Mouse (Mus musculus) stomach, embryonic 14.5 days (tissue): ENCODE results near the gene Rogdi. TPM values are rescaled to one million over a fixed set of nuclear protein-coding genes. Genes with fewer than 3 reads are reported as not detected.

ENCODE experiments used
- ATAC-seq: fragments of 200-750 bp; cut with Nextera tagmentation; 2 replicates; pipeline ENCODE4 v1.8.0; 2017; ENCODE audit warnings: low read depth, moderate TSS enrichment; ENCODE audit not compliant: insufficient number of reproducible peaks, insufficient read depth, low FRiP score
- H3K27ac ChIP-seq: fragments of 300-500 bp; sonication (generic); 2 replicates; pipeline ENCODE4 v1.5.1; 2014; ENCODE audit warnings: mild to moderate bottlenecking, low read length, moderate library complexity, mixed read lengths
- H3K27me3 ChIP-seq: fragments of 300-500 bp; sonication (generic); 2 replicates; pipeline ENCODE4 v1.6.1; 2014; ENCODE audit warnings: low read length, control low read depth, mixed read lengths; ENCODE audit not compliant: control insufficient read depth, insufficient read depth
- H3K36me3 ChIP-seq: fragments of 300-500 bp; sonication (generic); 2 replicates; pipeline ENCODE4 v1.6.1; 2014; ENCODE audit warnings: mild to moderate bottlenecking, control low read depth, low read length, moderate library complexity, mixed read lengths; ENCODE audit not compliant: control insufficient read depth, insufficient read depth
- H3K4me1 ChIP-seq: fragments of 300-500 bp; sonication (generic); 2 replicates; pipeline ENCODE4 v1.6.1; 2014; ENCODE audit warnings: low read length, control low read depth, mixed read lengths; ENCODE audit not compliant: control insufficient read depth, insufficient read depth
- H3K4me2 ChIP-seq: fragments of 300-500 bp; sonication (generic); replicated peaks from 2 replicates; pipeline ENCODE4 v1.6.1; 2014; ENCODE audit warnings: low read depth, low read length, control low read depth
- H3K4me3 ChIP-seq: fragments of 300-500 bp; sonication (generic); 2 replicates; pipeline ENCODE4 v1.5.1; 2014; ENCODE audit warnings: low read depth, low read length, control low read depth
- H3K9ac ChIP-seq: fragments of 300-500 bp; sonication (generic); replicated peaks from 2 replicates; pipeline ENCODE4 v1.6.1; 2014; ENCODE audit warnings: low read depth, mild to moderate bottlenecking, control low read depth, low read length, moderate library complexity, mixed read lengths
- H3K9me3 ChIP-seq: fragments of 300-500 bp; sonication (generic); 2 replicates; pipeline ENCODE4 v1.6.1; 2016; ENCODE audit warnings: low read depth, low read length, control low read depth; ENCODE audit not compliant: control insufficient read depth
- WGBS: fragments of 180-500 bp; shearing (Covaris S2); extraction: QIAGEN DNeasy Blood & Tissue Kit; methylation state at CpG from one replicate; pipeline ENCODE4 v1.1.7; 2014; 5-methylcytosine and 5-hydroxymethylcytosine counted together
- polyA plus RNA-seq: library from polyadenylated mRNA; unstranded; fragments of >200 nt; fragmentation: Nextera tagmentation; extraction: Ambion mirVana; gene quantifications from 2 replicates; pipeline ENCODE4 v1.2.1, GENCODE M21; 2014

The Rogdi gene
- polyA plus RNA-seq, 1 experiment from 2014 or later: 61.9 TPM

DNA sequence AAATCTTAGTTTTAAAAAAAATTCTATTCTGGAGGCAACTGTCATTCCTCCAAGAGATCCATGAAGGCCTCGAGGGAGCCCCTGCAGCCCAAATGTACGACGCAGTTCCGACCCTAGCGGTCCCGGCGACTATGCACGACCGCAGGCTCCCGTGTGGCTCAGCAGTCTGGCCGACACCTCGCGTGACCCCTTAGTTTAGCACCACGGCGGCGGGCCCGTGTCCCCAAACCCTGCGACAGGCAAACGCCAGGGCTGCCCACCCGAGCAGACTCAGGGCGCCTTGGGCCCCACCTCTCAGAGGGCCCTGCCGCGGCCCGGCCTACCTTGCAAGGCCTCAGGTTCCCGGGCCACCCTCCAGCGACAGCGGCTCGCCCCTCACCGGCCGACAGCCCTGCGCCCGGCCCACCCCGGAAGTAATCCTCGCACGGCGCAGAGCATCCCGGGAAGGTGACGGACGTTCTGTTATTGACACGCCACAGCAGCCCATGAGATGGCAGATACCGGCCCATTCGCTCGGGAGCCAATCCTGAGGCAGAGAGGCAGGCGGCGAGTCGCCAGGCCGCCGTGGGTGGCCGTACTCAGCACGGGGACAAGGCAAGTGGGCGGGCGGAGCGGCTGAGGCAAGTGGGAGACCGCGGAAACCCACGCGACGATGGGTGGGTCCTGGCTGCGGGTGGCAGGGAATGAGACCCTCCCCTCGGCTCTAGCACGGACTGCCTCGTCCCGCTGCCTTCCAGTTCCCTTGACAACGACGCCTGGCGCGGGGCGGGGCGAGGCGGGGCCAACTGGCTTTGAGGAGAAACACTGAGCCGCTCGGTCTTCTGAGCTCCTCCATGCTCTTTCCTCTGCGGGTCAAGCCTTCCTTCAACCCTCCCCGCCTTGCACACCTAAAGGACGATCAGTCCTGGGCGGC is 49.3 kb downstream of the Rogdi start, which contains the start of gene Anks3:
TSS of gene Anks3 (minus strand) at position 409 of the 913 bp plus-strand sequence.
- under 1% methylated on average over 76 of the region's 76 CpGs for WGBS

GRCm38 (mm10) chr16:4963346-4963745 is 50.0 kb downstream of the Rogdi start:
- Histone ChIP-seq H3K27ac (no peak overlapping the region), H3K4me3 (peak overlapping the region; percentile 77), H3K4me2 (peak overlapping the region; percentile 68), H3K27me3 (no peaks in the 10 kb centered on the region), H3K9me3 (no peaks in the 10 kb centered on the region), H3K9ac (peak overlapping the region; percentile 74), H3K36me3 (no peaks in the 10 kb centered on the region; the same call in 1 of the 2 replicates), H3K4me1 (peaks cover 11% of the 10 kb centered on the region; the same call in 1 of the 2 replicates)
- WGBS: 42% methylated on average over 9 of the region's 9 CpGs
- ATAC-seq: no peak

More for the DNA sequence above, 49.3 kb downstream of the Rogdi start, which contains the start of gene Anks3:
- peak within 1 kb of the TSS; percentile 68 for H3K4me2 ChIP-seq
- H3K9ac ChIP-seq: peak within 1 kb of the TSS; percentile 74
- H3K4me1 ChIP-seq: peaks cover 11% of the 10 kb centered on the region; the same call in 1 of the 2 replicates
- H3K4me3 ChIP-seq: peak within 1 kb of the TSS; percentile 77
- H3K9me3 ChIP-seq: no peaks in the 10 kb centered on the region
- peak; percentile 98 for ATAC-seq
- H3K27ac ChIP-seq: peak within 1 kb of the TSS; percentile 68
- H3K36me3 ChIP-seq: no peaks in the 10 kb centered on the region; the same call in 1 of the 2 replicates
- no peaks in the 10 kb centered on the region for H3K27me3 ChIP-seq

DNA sequence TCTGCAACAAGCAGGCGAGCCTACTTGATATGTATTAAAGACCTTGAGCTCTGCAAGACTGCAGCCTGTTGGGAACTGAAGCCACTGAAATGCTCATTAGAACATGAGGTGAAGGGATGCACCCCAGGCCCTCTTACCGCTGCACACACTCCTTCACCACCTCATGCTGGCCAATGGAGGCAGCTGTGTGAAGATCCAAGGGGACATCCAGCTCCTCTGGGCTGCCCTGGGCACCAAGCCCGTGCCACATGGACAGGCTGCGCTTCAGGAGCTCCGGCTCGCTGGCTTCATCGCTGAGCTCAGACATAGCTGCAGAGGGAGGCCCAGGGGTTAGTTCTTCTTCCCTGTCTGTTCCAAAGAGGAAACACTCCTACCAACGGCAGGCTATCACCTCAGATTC is 53.1 kb downstream of the Rogdi start:
- no peak overlapping the region for H3K9ac ChIP-seq
- peaks cover 19% of the 10 kb centered on the region for H3K36me3 ChIP-seq
- H3K4me3 ChIP-seq: no peak overlapping the region
- no peak overlapping the region for H3K27ac ChIP-seq
- ATAC-seq: no peak
- H3K4me1 ChIP-seq: peaks cover 11% of the 10 kb centered on the region; the same call in 1 of the 2 replicates
- 80% methylated on average over 8 of the region's 8 CpGs for WGBS
- H3K4me2 ChIP-seq: no peak overlapping the region
- H3K9me3 ChIP-seq: no peaks in the 10 kb centered on the region
- no peaks in the 10 kb centered on the region for H3K27me3 ChIP-seq

Other genes starting within 250 kb of the Rogdi start
- 83.6 and 87.0 TPM in 2 replicates for gene Cdip1, start 223.3 kb downstream of the Rogdi start, polyA plus RNA-seq
- 1.3 and 1.5 TPM in 2 replicates for gene 4930562C15Rik, start 178.1 kb downstream of the Rogdi start, polyA plus RNA-seq
- 41.4 and 46.1 TPM in 2 replicates for gene Ubald1, start 133.2 kb downstream of the Rogdi start, polyA plus RNA-seq
- 85.4 and 91.4 TPM in 2 replicates for gene Mgrn1, start 127.3 kb downstream of the Rogdi start, polyA plus RNA-seq
- 158 and 161 TPM in 2 replicates for gene Nudt16l1, start 74.8 kb downstream of the Rogdi start, polyA plus RNA-seq
- 50.3 and 54.1 TPM in 2 replicates for gene Anks3, start 49.3 kb downstream of the Rogdi start, polyA plus RNA-seq
- gene Sept12, start 15.7 kb downstream of the Rogdi start, polyA plus RNA-seq: 0.35 TPM in 1 of 2 replicates, not detected in the other
- 38.4 and 38.6 TPM in 2 replicates for gene Smim22, start 6.3 kb downstream of the Rogdi start, polyA plus RNA-seq
- gene Glyr1, start 36.3 kb upstream of the Rogdi start, polyA plus RNA-seq: 76.6 and 81.7 TPM in 2 replicates
- 24.5 and 26.2 TPM in 2 replicates for gene Ubn1, start 36.5 kb upstream of the Rogdi start, polyA plus RNA-seq
- 12.7 and 15.6 TPM in 2 replicates for gene Ppl, start 118.9 kb upstream of the Rogdi start, polyA plus RNA-seq
- 0.06 and 0.13 TPM in 2 replicates for gene Sec14l5, start 133.6 kb upstream of the Rogdi start, polyA plus RNA-seq
- 14.0 and 14.5 TPM in 2 replicates for gene Nagpa, start 190.5 kb upstream of the Rogdi start, polyA plus RNA-seq
- 3.6 and 4.1 TPM in 2 replicates for gene AU021092, start 208.7 kb upstream of the Rogdi start, polyA plus RNA-seq
- gene Alg1, start 220.1 kb upstream of the Rogdi start, polyA plus RNA-seq: 32.5 and 32.9 TPM in 2 replicates
- gene Eef2kmt, start 242.4 kb upstream of the Rogdi start, polyA plus RNA-seq: 35.5 and 36.3 TPM in 2 replicates